Mouse (Mus musculus) midbrain, postnatal 0 days (tissue): Measurements from ENCODE around the gene Ivns1abp. TPM values are rescaled to one million over a fixed set of nuclear protein-coding genes. Genes with fewer than 3 reads are reported as not detected.

ENCODE experiments used
- ATAC-seq: fragments of 200-750 bp; cut with Nextera tagmentation; 2 replicates; pipeline ENCODE4 v1.8.0; 2017; ENCODE audit warnings: moderate number of reproducible peaks, mild to moderate bottlenecking, moderate TSS enrichment, moderate library complexity; ENCODE audit not compliant: low FRiP score
- DNase-seq: peaks from one replicate; pipeline ENCODE4 v3.0.0-alpha.2; 2015; ENCODE audit warnings: low spot score
- H3K27ac ChIP-seq: fragments of 300-500 bp; sonication (generic); 2 replicates; pipeline ENCODE4 v1.5.1; 2014; ENCODE audit warnings: low read depth, mild to moderate bottlenecking, low read length, mixed read lengths
- H3K27me3 ChIP-seq: fragments of 300-500 bp; sonication (generic); 2 replicates; pipeline ENCODE4 v1.6.1; 2014; ENCODE audit warnings: low read length, control low read depth, mixed read lengths; ENCODE audit not compliant: insufficient read depth
- H3K36me3 ChIP-seq: fragments of 300-500 bp; sonication (generic); 2 replicates; pipeline ENCODE4 v1.6.1; 2014; ENCODE audit warnings: low read length, control low read depth, mixed read lengths; ENCODE audit not compliant: insufficient read depth
- H3K4me1 ChIP-seq: fragments of 300-500 bp; sonication (generic); 2 replicates; pipeline ENCODE4 v1.6.1; 2014; ENCODE audit warnings: mild to moderate bottlenecking, control low read depth, antibody characterized with exemption, low read length, mixed read lengths; ENCODE audit not compliant: insufficient read depth
- H3K4me2 ChIP-seq: fragments of 300-500 bp; sonication (generic); 2 replicates; pipeline ENCODE4 v1.6.1; 2014; ENCODE audit warnings: low read depth, mild to moderate bottlenecking, low read length, mixed read lengths; ENCODE audit not compliant: poor library complexity, severe bottlenecking
- H3K4me3 ChIP-seq: fragments of 300-500 bp; sonication (generic); 2 replicates; pipeline ENCODE4 v1.5.1; 2014; ENCODE audit warnings: low read depth, mild to moderate bottlenecking, low read length, moderate library complexity
- H3K9ac ChIP-seq: fragments of 300-500 bp; sonication (generic); replicated peaks from 2 replicates; pipeline ENCODE4 v1.6.1; 2014; ENCODE audit warnings: mild to moderate bottlenecking, low read length, moderate library complexity, mixed read lengths; ENCODE audit not compliant: poor library complexity, severe bottlenecking
- H3K9me3 ChIP-seq: fragments of 300-500 bp; sonication (generic); 2 replicates; pipeline ENCODE4 v1.6.1; 2016; ENCODE audit warnings: low read length, control low read depth
- CTCF ChIP-seq: IDR thresholded peaks from 2 replicates; pipeline ENCODE4 v1.5.1; 2016; ENCODE audit warnings: antibody characterized with exemption, mild to moderate bottlenecking
- WGBS: fragments of 180-500 bp; shearing (Covaris S2); extraction: QIAGEN DNeasy Blood & Tissue Kit; methylation state at CpG from one replicate; pipeline ENCODE4 v1.1.7; 2014; 5-methylcytosine and 5-hydroxymethylcytosine counted together
- polyA plus RNA-seq: library from polyadenylated mRNA; unstranded; fragments of >200 nt; fragmentation: Nextera tagmentation; extraction: Ambion mirVana; gene quantifications from 2 replicates; pipeline ENCODE4 v1.2.1, GENCODE M21; 2015
- total RNA-seq: library from RNA; depleted of rRNA; stranded (reverse); fragments of >200 nt; gene quantifications from 2 replicates; pipeline ENCODE4 v1.2.3, GENCODE M21; 2014

The Ivns1abp gene
- total and polyA plus RNA-seq, 2 experiments from 2014 or later = 164 to 169 TPM

DNA sequence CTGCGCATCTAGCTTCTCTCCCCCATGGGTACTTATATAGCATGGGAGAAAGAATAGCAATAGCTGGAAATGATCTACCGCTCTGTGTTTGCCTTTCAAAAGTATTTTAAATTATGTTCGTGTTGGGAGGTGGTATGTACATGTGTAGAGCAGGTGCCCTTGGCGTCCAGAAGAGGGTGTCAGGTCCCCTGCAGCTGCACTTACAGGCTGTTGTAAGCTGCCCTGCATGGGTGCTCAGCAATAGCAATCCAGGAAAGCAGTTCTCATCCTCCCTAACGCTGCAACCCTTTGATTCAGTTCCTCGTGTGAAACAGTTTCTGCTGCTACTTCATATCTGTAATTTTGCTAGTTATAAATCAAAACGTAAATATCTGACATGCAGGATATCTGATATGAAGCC is 14.7 kb upstream of the Ivns1abp start:
- no peaks in the 10 kb centered on the region for H3K4me1 ChIP-seq
- no peak overlapping the region for H3K27ac ChIP-seq
- H3K36me3 ChIP-seq = no peaks in the 10 kb centered on the region
- H3K27me3 ChIP-seq = no peaks in the 10 kb centered on the region
- DNase-seq (no peak), ATAC-seq (no peak)
- H3K9me3 ChIP-seq = no peaks in the 10 kb centered on the region
- H3K9ac ChIP-seq = no peak overlapping the region
- WGBS = 80% methylated on average over 7 of the region's 7 CpGs
- no peak overlapping the region for H3K4me2 ChIP-seq
- TF ChIP-seq CTCF = no peak
- no peak overlapping the region for H3K4me3 ChIP-seq

DNA sequence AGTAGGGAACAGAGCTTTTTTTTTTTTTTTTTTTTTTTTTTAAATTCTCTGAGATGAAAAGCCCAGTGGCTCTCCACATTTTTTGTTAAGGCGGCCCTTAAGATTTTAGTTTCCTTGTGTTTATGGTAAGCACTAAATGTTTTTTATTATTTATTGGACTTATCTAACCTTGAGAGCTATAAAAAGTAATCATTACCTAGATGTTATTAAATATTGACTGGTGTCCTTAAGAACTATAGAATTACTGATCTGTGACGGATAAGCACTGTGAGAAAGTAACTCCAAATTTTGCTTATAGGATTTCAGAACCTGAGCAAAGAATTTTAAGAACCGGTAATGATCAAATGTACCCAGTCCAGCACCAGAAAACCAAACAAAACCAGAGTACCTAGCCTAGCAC is 11.5 kb upstream of the Ivns1abp start:
- no peak for ATAC-seq
- DNase-seq = no peak
- 97% methylated on average over 3 of the region's 3 CpGs for WGBS
- Histone ChIP-seq H3K36me3 (no peaks in the 10 kb centered on the region), H3K9me3 (no peaks in the 10 kb centered on the region), H3K4me3 (no peak overlapping the region), H3K27ac (no peak overlapping the region), H3K4me2 (no peak overlapping the region), H3K4me1 (no peaks in the 10 kb centered on the region), H3K27me3 (no peaks in the 10 kb centered on the region), H3K9ac (no peak overlapping the region)
- no peak for TF ChIP-seq CTCF

DNA sequence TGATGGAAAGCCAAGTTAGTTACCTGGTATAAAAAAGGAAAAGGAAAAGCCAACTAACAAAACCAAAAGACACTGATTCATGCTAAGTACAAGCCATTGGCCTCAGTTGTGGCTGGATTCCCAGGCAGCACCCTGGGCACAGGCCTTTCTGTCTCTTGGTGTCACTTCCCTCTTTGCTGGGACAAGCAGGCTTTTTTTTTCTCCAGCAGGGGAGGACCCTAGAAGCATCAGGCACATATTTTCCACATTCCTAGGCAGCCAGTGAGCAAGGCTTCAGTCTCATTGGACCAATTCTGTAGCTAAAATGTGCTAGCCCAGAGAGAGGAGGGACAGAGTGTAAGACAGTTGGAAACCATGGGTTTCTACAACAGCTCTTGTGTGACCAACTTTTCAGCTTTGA is 6.0 kb upstream of the Ivns1abp start:
- Histone ChIP-seq H3K36me3 (no peaks in the 10 kb centered on the region), H3K27me3 (no peaks in the 10 kb centered on the region), H3K4me1 (no peaks in the 10 kb centered on the region), H3K4me3 (no peak overlapping the region), H3K27ac (no peak overlapping the region), H3K9me3 (no peaks in the 10 kb centered on the region), H3K4me2 (no peak overlapping the region), H3K9ac (no peak overlapping the region)
- no peak for TF ChIP-seq CTCF
- no peak for ATAC-seq
- no peak for DNase-seq

DNA sequence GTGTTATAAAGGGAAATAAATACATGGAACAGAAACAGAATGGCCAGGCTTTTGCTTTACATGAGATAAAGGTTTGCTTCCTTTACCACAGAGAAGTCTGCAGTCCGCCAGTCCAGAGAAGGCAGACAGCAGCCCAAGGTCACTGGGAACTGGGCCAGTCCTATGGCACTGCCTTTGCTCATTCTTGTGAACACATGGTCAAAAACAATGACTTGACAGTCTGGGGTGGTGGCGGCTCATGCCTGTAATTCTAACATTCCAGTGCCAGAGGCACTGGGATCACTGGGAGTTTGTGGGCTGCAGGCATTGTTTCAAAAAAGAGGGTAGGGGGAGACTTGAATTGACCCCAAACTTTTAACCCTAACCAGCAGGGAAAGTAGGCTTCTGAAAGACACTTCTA is 5.3 kb upstream of the Ivns1abp start:
- Histone ChIP-seq H3K9ac (no peak overlapping the region), H3K27ac (no peak overlapping the region), H3K36me3 (no peaks in the 10 kb centered on the region), H3K27me3 (no peaks in the 10 kb centered on the region), H3K9me3 (no peaks in the 10 kb centered on the region), H3K4me2 (no peak overlapping the region), H3K4me3 (no peak overlapping the region), H3K4me1 (no peaks in the 10 kb centered on the region)
- peak; percentile 25 for DNase-seq
- no peak for ATAC-seq
- no peak for TF ChIP-seq CTCF
- 36% methylated on average over 2 of the region's 2 CpGs for WGBS

DNA sequence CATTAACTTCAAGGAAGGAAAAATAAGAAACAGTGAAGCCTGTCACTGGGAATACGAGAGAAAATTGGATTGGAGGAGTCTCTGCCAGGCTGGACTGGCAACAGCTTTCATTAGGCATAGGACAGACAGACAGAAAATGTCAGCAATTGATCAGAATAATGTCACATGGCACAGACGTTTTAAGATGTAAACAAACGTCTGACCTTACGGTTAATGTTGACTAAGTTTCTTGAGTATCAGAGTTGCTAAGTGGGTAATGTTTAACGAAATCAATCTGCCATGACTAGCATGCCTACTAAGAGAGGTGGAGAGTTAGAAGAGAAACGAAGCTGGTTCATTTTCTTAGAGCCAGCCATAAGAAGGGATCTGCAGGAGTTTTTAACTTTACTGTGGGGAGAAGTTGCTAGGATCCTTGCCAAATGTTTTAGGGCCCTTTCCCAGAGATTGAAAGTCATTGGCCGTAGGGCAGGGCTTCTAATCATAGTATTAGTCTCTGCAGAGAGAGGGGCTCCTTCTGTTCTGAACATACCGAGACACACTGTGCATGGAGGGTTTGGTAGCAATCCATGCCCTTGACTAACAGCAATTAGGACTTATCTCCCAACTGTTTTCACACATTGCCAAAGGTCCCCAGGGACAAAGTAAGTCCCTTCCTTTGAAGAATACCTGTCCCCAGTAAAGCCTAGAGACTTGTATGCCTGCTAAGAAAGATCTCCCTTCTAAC is 2.8 kb upstream of the Ivns1abp start:
- Histone ChIP-seq H3K9me3 (no peaks in the 10 kb centered on the region), H3K9ac (no peak overlapping the region), H3K27ac (no peak overlapping the region), H3K36me3 (no peaks in the 10 kb centered on the region), H3K4me3 (no peak overlapping the region), H3K27me3 (no peaks in the 10 kb centered on the region), H3K4me2 (no peak overlapping the region), H3K4me1 (no peaks in the 10 kb centered on the region)
- DNase-seq = no peak
- no peak for TF ChIP-seq CTCF
- WGBS = 82% methylated on average over 8 of the region's 8 CpGs
- ATAC-seq = no peak

DNA sequence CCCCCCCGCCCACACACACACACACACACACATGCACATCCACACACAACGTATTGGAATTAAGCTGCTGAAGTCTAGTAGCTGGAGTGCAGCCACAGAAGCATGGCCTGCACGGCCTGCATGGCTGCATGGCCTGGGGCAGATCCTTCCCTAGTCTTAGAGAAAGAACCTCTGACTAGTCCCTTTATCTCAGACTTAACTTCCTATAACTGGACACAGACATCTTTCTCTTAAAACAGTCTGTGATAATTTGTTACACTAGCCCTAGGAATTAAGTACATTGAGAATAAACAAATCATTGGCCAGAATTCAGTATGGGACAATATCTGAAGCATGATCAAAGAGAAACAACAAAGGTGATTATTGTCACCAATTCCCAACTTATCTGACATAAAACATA is 2.0 kb upstream of the Ivns1abp start:
- H3K27ac ChIP-seq = no peak overlapping the region
- no peaks in the 10 kb centered on the region for H3K27me3 ChIP-seq
- no peak overlapping the region for H3K9ac ChIP-seq
- no peaks in the 10 kb centered on the region for H3K9me3 ChIP-seq
- TF ChIP-seq CTCF = no peak
- ATAC-seq = no peak
- no peak overlapping the region for H3K4me3 ChIP-seq
- no peak for DNase-seq
- no peaks in the 10 kb centered on the region for H3K36me3 ChIP-seq
- peaks cover 5% of the 10 kb centered on the region; the same call in 1 of the 2 replicates for H3K4me1 ChIP-seq
- H3K4me2 ChIP-seq = no peak overlapping the region
- 48% methylated on average over 3 of the region's 3 CpGs for WGBS
